Mouse (Mus musculus) retina, postnatal 7 days (tissue): ENCODE measurements around the gene Myh7.
"Not testable (repeated sequence)": the region's sequence is repeated elsewhere in the genome, so short reads cannot be mapped to it uniquely, and the experiment has no call there.

Experiments
- DNase-seq: peaks from one replicate; pipeline ENCODE4 v3.0.0-alpha.2; 2012; ENCODE audit warnings: low read depth, low spot score

Myh7 gene

GRCm38 (mm10) chr14:54968344-54968743 lies 26.1 kb downstream of the Myh7 start:
- no peak for DNase-seq

GRCm38 (mm10) chr14:54967874-54968273 lies 26.6 kb downstream of the Myh7 start:
- DNase-seq = no peak

GRCm38 (mm10) chr14:54966320-54966977 lies 28.0 kb downstream of the Myh7 start, which contains the start of gene Myh6:
TSS of gene Myh6 (minus strand) at chr14:54966927.
- DNase-seq = no peak

- no peak for DNase-seq
These were observed 28.8 kb downstream of the Myh7 start for GRCm38 (mm10) chr14:54965631-54966030.

- DNase-seq = no peak
These were observed 29.4 kb downstream of the Myh7 start for GRCm38 (mm10) chr14:54965044-54965443.

GRCm38 (mm10) chr14:54963727-54964126 lies 30.7 kb downstream of the Myh7 start:
- DNase-seq = no peak

GRCm38 (mm10) chr14:54962714-54963113 lies 31.7 kb downstream of the Myh7 start:
- DNase-seq = no peak

- no peak for DNase-seq
These were observed 32.9 kb downstream of the Myh7 start for GRCm38 (mm10) chr14:54961487-54961886.

- DNase-seq = no peak
These were observed 33.7 kb downstream of the Myh7 start for GRCm38 (mm10) chr14:54960769-54961168.

GRCm38 (mm10) chr14:54959853-54960613 lies 34.4 kb downstream of the Myh7 start:
- DNase-seq = not testable (repeated sequence)

GRCm38 (mm10) chr14:54959197-54959596 lies 35.2 kb downstream of the Myh7 start:
- DNase-seq = no peak

GRCm38 (mm10) chr14:54958503-54958902 lies 35.9 kb downstream of the Myh7 start:
- DNase-seq = no peak

GRCm38 (mm10) chr14:54956533-54956932 lies 37.9 kb downstream of the Myh7 start:
- no peak for DNase-seq

- DNase-seq = no peak
These were observed 38.9 kb downstream of the Myh7 start for GRCm38 (mm10) chr14:54955481-54955880.

GRCm38 (mm10) chr14:54954474-54954873 lies 40.0 kb downstream of the Myh7 start:
- DNase-seq = no peak

GRCm38 (mm10) chr14:54953664-54954206 lies 40.7 kb downstream of the Myh7 start:
- no peak for DNase-seq

GRCm38 (mm10) chr14:54951587-54951986 lies 42.8 kb downstream of the Myh7 start:
- no peak for DNase-seq

- no peak for DNase-seq
These were observed 43.9 kb downstream of the Myh7 start for GRCm38 (mm10) chr14:54950493-54950892.

- no peak for DNase-seq
These were observed 45.6 kb downstream of the Myh7 start for GRCm38 (mm10) chr14:54948781-54949180.

- DNase-seq = not testable (repeated sequence)
These were observed 47.4 kb downstream of the Myh7 start for GRCm38 (mm10) chr14:54947008-54947407.

- no peak for DNase-seq
These were observed 48.3 kb downstream of the Myh7 start for GRCm38 (mm10) chr14:54945975-54946704.

- DNase-seq = no peak
These were observed 49.5 kb downstream of the Myh7 start for GRCm38 (mm10) chr14:54944939-54945338.
